ENCODE assay signal across 24 mouse cellular contexts in the genomic region with DNA sequence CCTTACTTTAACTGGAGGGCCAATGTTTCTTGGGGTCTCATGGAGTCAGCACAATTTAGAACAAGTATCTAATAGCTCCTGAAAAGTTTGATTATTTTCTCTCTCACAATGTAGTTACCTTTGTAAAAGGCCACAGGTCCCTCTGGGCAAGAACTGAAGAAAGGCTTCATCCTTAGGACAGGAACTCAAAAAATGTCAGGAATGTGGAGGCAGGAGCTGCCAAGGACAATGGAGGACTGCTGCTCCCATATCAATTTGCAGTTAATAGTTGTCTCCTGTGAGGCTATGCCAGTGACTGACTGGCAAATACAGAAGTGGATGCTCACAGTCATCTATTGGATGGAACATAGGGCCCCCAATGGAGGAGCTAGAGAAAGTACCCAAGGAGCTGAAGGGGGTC.
DNase-seq lines count a peak whose midpoint lies in the region; ATAC-seq and TF ChIP-seq lines count a peak whose summit lies in the region.
"Had no signal": no experiment of that assay in that cellular context is flagged by ENCODE, and none has a peak within 500 bp of the region (broad histone marks: within the 10 kb centered on the region; RNA-seq: fewer than 3 reads in every experiment).

No protein-coding gene starts in this region.

- ATAC-seq in midbrain, postnatal 0 days (ENCODE audit: low FRiP score) = no peak
- ATAC-seq: activated CD4-positive, CD25-positive, alpha-beta regulatory T cell, adult 4 months; forebrain, embryonic 14.5 days; forebrain, embryonic 16.5 days had no signal

- no peaks in the 10 kb centered on the region for H3K27me3 ChIP-seq in midbrain, postnatal 0 days (ENCODE audit: insufficient read depth, low read length)
- H3K27me3 ChIP-seq: embryonic facial prominence, embryonic 13.5 days; embryonic facial prominence, embryonic 15.5 days; forebrain, embryonic 12.5 days had no signal

- no peaks in the 10 kb centered on the region for H3K36me3 ChIP-seq in midbrain, postnatal 0 days (ENCODE audit: insufficient read depth, low read length)
- H3K36me3 ChIP-seq: embryonic facial prominence, embryonic 15.5 days; G1E had no signal

- no peaks in the 10 kb centered on the region for H3K4me1 ChIP-seq in midbrain, postnatal 0 days (ENCODE audit: insufficient read depth, low read length)
- H3K4me1 ChIP-seq: embryonic facial prominence, embryonic 13.5 days; embryonic facial prominence, embryonic 15.5 days; forebrain, embryonic 10.5 days; forebrain, embryonic 12.5 days had no signal

- H3K9ac ChIP-seq in midbrain, postnatal 0 days (replicated peaks; ENCODE audit: low read length, poor library complexity, severe bottlenecking) = no peak overlapping the region
- H3K9ac ChIP-seq: embryonic facial prominence, embryonic 13.5 days; embryonic facial prominence, embryonic 15.5 days; forebrain, embryonic 12.5 days had no signal

- no peaks in the 10 kb centered on the region for H3K9me3 ChIP-seq in midbrain, postnatal 0 days (ENCODE audit: low read length)
- H3K9me3 ChIP-seq: embryonic facial prominence, embryonic 15.5 days; forebrain, embryonic 12.5 days had no signal

- H3K4me3 ChIP-seq in midbrain, postnatal 0 days (ENCODE audit: low read depth, low read length) = no peak overlapping the region
- H3K4me3 ChIP-seq: embryonic facial prominence, embryonic 13.5 days; embryonic facial prominence, embryonic 15.5 days; erythroblast, embryonic 14.5 days; forebrain, embryonic 10.5 days; forebrain, embryonic 12.5 days had no signal

- DNase-seq in 3T3-L1 (ENCODE audit: low read depth, low spot score) = peak; percentile 14
- DNase-seq in Muller cell, postnatal 12 days (ENCODE audit: inconsistent ontology term) = peak; percentile 52
- DNase-seq in R1 (ENCODE audit: low read depth, low spot score) = peak; percentile 68
- no peak for DNase-seq in left cerebral cortex, adult 9 months (ENCODE audit: low spot score in 2 of 2)
- no peak for DNase-seq in gastrocnemius, postnatal 4 days (ENCODE audit: low spot score in 2 of 2)
- DNase-seq in midbrain, postnatal 0 days (ENCODE audit: low spot score) = no peak
- DNase-seq: adrenal gland, adult 8-10 months; adrenal gland, postnatal 14 days; adrenal gland, postnatal 36 days; cerebellum, adult 11-12 months; cerebellum, adult 8-10 months; cerebellum, adult 9-11 months; cerebellum, postnatal 14 days; cerebellum, postnatal 36 days; embryo, embryonic 11 days had no signal

- no peak overlapping the region for H3K4me2 ChIP-seq in midbrain, postnatal 0 days (ENCODE audit: low read depth, low read length, poor library complexity, severe bottlenecking)
- H3K4me2 ChIP-seq: embryonic facial prominence, embryonic 13.5 days; embryonic facial prominence, embryonic 15.5 days; forebrain, embryonic 12.5 days had no signal

- H3K27ac ChIP-seq in midbrain, postnatal 0 days (ENCODE audit: low read depth, low read length) = no peak overlapping the region
- H3K27ac ChIP-seq: embryonic facial prominence, embryonic 13.5 days; embryonic facial prominence, embryonic 15.5 days; forebrain, embryonic 10.5 days; forebrain, embryonic 12.5 days had no signal

- TF ChIP-seq CTCF in midbrain, postnatal 0 days (IDR thresholded peaks at IDR 0.05) = no peak

Comparison
In these comparisons a context has a peak if more than half of its experiments do, and no peak if none do; other contexts are left out.
1. DNase-seq: peak in 3T3-L1 (single experiment), Muller cell, postnatal 12 days (single experiment) and R1 (single experiment); none in left cerebral cortex, adult 9 months (0 of 2), gastrocnemius, postnatal 4 days (0 of 2) and midbrain, postnatal 0 days (single experiment).